Mouse (Mus musculus) erythroblast, embryonic 14.5 days (primary cell): ENCODE data around the gene Msh3. TPM values are rescaled to one million over a fixed set of nuclear protein-coding genes. Genes with fewer than 3 reads are reported as not detected.

Experiments
- H3K27me3 ChIP-seq: 2 replicates; pipeline ENCODE4 v1.6.1; 2012; ENCODE audit warnings: inconsistent platforms; ENCODE audit not compliant: control insufficient read depth
- H3K36me3 ChIP-seq: 2 replicates; pipeline ENCODE4 v1.6.1; 2012; ENCODE audit warnings: mild to moderate bottlenecking, inconsistent platforms; ENCODE audit not compliant: control insufficient read depth
- H3K4me1 ChIP-seq: 2 replicates; pipeline ENCODE4 v1.6.1; 2012; ENCODE audit warnings: inconsistent platforms; ENCODE audit not compliant: control insufficient read depth
- H3K4me3 ChIP-seq: replicated peaks from 2 replicates; pipeline ENCODE3; 2012; ENCODE audit warnings: moderate library complexity, mild to moderate bottlenecking, inconsistent platforms
- H3K9me3 ChIP-seq: 2 replicates; pipeline ENCODE4 v1.6.1; 2012; ENCODE audit warnings: low read length, inconsistent platforms, mixed read lengths; ENCODE audit not compliant: control insufficient read depth
- GATA1 ChIP-seq: IDR thresholded peaks from 2 replicates; pipeline ENCODE4 v1.6.1; 2012; ENCODE audit warnings: low read length, inconsistent platforms, mixed read lengths
- TAL1 ChIP-seq: IDR thresholded peaks from 3 replicates; pipeline ENCODE4 v1.6.1; 2012; ENCODE audit warnings: low read length, inconsistent platforms, mixed read lengths
- polyA plus RNA-seq: library from polyadenylated mRNA; stranded (reverse); fragments of >175 nt; gene quantifications from 2 replicates; pipeline ENCODE4 v1.2.3, GENCODE M21; 2012

The Msh3 gene
- polyA plus RNA-seq, 1 experiment: 0.54 TPM

DNA sequence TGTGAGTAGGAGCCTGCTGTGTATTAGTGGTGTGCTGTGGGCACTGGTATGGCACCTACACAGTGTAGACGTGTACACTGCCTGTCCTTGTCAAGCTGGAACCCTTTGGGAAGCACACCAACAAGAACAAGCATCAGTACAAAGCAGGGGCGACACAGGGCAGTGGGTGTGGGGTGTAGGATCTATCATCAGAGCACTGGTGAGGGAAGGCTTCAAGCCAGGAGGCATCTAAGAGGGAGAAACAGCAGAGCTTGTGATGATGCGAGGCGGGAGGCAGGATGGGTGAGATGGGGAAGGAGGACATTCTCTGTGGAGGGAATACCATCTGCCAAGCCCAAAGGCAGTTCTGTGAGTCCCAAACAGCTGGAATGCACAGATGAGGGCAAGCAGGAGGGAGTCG lies 107.8 kb downstream of the Msh3 start:
- no peaks in the 10 kb centered on the region for H3K4me1 ChIP-seq
- no peaks in the 10 kb centered on the region for H3K27me3 ChIP-seq
- peaks cover 35% of the 10 kb centered on the region for H3K36me3 ChIP-seq
- TF ChIP-seq TAL1: no peak
- no peak for TF ChIP-seq GATA1
- no peak overlapping the region for H3K4me3 ChIP-seq
- no peaks in the 10 kb centered on the region for H3K9me3 ChIP-seq

DNA sequence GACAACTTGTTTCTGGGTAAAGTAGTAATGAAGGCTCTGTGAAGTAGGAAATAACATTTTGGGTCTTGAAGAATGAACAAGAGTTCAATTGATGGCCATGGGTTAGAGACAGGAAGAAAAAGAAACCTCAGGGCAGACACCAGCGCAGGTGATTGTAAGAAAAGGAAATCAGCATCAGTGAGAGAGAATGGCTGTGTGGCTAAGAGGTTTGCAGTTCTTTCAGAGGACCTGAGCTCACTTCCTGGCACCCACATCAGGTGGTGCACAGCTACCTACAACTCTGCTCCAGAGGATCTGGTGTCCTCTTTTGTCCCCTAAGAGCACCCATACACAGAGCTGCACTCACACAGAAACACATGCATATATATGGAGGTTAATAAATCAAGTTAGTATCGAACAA lies 110.1 kb downstream of the Msh3 start:
- H3K4me3 ChIP-seq: no peak overlapping the region
- TF ChIP-seq TAL1 (no peak), GATA1 (no peak)
- no peaks in the 10 kb centered on the region for H3K9me3 ChIP-seq
- no peaks in the 10 kb centered on the region for H3K4me1 ChIP-seq
- no peaks in the 10 kb centered on the region for H3K27me3 ChIP-seq
- H3K36me3 ChIP-seq: peaks cover 37% of the 10 kb centered on the region

GRCm38 (mm10) chr13:92241426-92241825 lies 113.4 kb downstream of the Msh3 start:
- Histone ChIP-seq H3K27me3 (no peaks in the 10 kb centered on the region), H3K36me3 (peaks cover 37% of the 10 kb centered on the region), H3K4me1 (no peaks in the 10 kb centered on the region), H3K4me3 (no peak overlapping the region), H3K9me3 (no peaks in the 10 kb centered on the region)
- TF ChIP-seq TAL1: no peak
- TF ChIP-seq GATA1: no peak

DNA sequence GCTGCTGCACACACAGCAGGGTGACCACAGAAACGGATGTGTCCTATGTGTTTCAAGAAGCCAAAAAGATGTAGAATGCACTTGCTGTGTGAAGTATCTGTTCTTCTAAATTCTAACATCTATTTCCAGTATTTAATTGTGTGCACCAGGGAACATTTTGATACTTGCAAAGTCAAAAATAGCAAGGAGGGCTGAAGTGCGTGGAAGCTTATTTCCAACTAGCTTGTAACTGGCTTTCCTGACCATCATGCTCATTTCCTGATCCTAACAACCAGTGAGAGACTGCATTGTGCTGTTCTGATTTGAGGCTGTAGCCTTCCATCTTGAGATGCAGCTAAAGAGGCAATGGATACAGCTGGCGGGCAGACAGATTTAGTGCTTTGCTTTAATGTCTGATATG lies 116.9 kb downstream of the Msh3 start:
- Histone ChIP-seq H3K36me3 (peaks cover 47% of the 10 kb centered on the region), H3K27me3 (no peaks in the 10 kb centered on the region), H3K9me3 (no peaks in the 10 kb centered on the region), H3K4me1 (no peaks in the 10 kb centered on the region), H3K4me3 (no peak overlapping the region)
- TF ChIP-seq TAL1 (no peak), GATA1 (no peak)

DNA sequence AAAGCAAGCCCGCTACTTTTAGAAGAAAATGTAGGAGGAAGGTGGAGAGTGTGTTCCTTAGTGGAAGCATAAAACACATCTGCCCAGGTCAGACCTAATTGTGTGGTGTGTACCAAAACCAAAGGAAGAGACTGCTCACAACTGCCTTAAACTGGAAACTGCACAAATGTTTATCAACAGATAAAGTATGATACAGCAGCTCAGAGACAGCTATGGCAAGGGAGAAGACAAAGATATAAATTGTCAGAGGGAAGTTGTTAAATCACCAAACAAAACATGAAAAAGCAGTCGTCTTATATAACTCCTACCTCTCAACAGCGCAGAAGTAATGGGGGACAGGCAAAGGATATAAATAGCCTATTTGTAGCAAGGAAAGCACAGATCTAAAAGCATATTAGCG lies 117.8 kb downstream of the Msh3 start:
- Histone ChIP-seq H3K4me3 (no peak overlapping the region), H3K9me3 (no peaks in the 10 kb centered on the region), H3K4me1 (no peaks in the 10 kb centered on the region), H3K36me3 (peaks cover 43% of the 10 kb centered on the region), H3K27me3 (no peaks in the 10 kb centered on the region)
- TF ChIP-seq GATA1: no peak
- TF ChIP-seq TAL1: no peak

DNA sequence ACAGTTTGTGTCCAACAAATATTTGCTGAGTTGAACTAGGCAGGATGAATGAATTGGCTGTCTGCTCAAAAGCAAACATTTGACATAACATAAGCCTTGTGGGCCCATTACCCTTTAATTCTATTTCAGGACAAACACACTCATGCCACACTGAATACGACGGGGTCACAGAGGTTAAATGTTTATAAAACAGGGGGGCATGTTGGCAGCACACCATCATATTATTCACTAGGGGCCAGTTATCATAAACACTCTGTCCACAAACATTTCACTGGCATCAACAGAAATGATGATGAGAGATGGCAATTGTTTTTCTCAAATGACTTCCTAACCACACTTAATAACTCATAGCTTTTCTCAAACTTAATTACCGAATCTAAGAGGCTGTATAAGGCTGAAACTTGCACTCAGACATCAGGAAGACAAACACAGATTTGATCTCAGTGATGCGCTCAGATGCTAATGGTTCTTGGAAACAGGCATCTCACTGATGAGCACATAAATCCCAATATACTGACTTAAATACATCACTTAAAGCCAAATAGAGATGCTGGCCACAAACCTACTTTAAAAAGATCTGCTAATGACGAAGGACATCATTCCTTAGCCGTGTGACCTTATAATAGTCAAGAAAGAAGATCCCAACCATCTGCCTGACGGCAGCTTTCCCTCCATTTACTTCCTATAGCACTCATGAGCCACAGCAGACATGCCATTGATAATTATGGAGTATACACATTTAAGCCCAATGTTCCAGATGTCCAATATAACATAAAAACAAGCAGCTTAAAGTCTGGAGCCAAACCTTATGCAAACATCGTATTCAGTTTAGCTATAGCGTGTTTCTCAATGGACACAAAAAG lies 122.5 kb downstream of the Msh3 start:
- H3K27me3 ChIP-seq: no peaks in the 10 kb centered on the region
- H3K4me1 ChIP-seq: no peaks in the 10 kb centered on the region
- no peak overlapping the region for H3K4me3 ChIP-seq
- no peak for TF ChIP-seq TAL1
- no peak for TF ChIP-seq GATA1
- no peaks in the 10 kb centered on the region for H3K9me3 ChIP-seq
- H3K36me3 ChIP-seq: peaks cover 25% of the 10 kb centered on the region

- H3K9me3 ChIP-seq: no peaks in the 10 kb centered on the region
- no peak for TF ChIP-seq GATA1
- TF ChIP-seq TAL1: no peak
- H3K27me3 ChIP-seq: no peaks in the 10 kb centered on the region
- no peaks in the 10 kb centered on the region for H3K4me1 ChIP-seq
- peaks cover 5% of the 10 kb centered on the region for H3K36me3 ChIP-seq
- no peak overlapping the region for H3K4me3 ChIP-seq
Observed at GRCm38 (mm10) chr13:92228037-92228436, 126.8 kb downstream of the Msh3 start.

- H3K4me3 ChIP-seq: no peak overlapping the region
- no peaks in the 10 kb centered on the region for H3K4me1 ChIP-seq
- H3K27me3 ChIP-seq: no peaks in the 10 kb centered on the region
- H3K9me3 ChIP-seq: no peaks in the 10 kb centered on the region
- H3K36me3 ChIP-seq: peaks cover 37% of the 10 kb centered on the region
- no peak for TF ChIP-seq GATA1
- TF ChIP-seq TAL1: no peak
Observed at GRCm38 (mm10) chr13:92223567-92223966, 131.2 kb downstream of the Msh3 start.

DNA sequence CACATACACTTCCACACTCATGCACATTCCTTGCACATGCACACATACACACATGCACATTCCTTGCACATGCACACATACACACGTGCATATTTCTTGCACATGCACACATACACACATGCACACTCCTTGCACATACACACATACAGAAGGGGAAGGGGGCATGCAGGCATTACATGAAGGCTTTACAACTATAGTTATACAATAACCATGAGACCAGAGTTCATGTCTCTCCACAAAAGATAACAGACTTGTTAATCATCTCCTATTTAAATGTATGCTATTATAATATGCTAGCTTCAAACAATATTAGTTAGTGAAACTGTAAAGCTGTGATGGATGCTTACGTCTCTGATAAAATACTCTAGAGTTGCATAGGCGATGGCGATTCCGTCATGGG lies 132.0 kb downstream of the Msh3 start:
- Histone ChIP-seq H3K36me3 (peaks cover 41% of the 10 kb centered on the region), H3K4me1 (no peaks in the 10 kb centered on the region), H3K27me3 (no peaks in the 10 kb centered on the region), H3K4me3 (no peak overlapping the region), H3K9me3 (no peaks in the 10 kb centered on the region)
- TF ChIP-seq TAL1: no peak
- TF ChIP-seq GATA1: no peak

GRCm38 (mm10) chr13:92219774-92220173 lies 135.0 kb downstream of the Msh3 start:
- H3K36me3 ChIP-seq: peaks cover 52% of the 10 kb centered on the region
- H3K27me3 ChIP-seq: no peaks in the 10 kb centered on the region
- no peak for TF ChIP-seq TAL1
- TF ChIP-seq GATA1: no peak
- H3K4me1 ChIP-seq: no peaks in the 10 kb centered on the region
- H3K4me3 ChIP-seq: no peak overlapping the region
- H3K9me3 ChIP-seq: no peaks in the 10 kb centered on the region
